Mouse (Mus musculus) spleen, embryonic (tissue): ENCODE measurements around the gene Iqch.

ENCODE experiments used
- CTCF ChIA-PET: fragments of 350-600 bp; sonication (Branson Sonifier 250); formaldehyde crosslinking; loops from one replicate; lab custom pipeline; 2022; lab: Charles Lee

Gene Iqch

DNA sequence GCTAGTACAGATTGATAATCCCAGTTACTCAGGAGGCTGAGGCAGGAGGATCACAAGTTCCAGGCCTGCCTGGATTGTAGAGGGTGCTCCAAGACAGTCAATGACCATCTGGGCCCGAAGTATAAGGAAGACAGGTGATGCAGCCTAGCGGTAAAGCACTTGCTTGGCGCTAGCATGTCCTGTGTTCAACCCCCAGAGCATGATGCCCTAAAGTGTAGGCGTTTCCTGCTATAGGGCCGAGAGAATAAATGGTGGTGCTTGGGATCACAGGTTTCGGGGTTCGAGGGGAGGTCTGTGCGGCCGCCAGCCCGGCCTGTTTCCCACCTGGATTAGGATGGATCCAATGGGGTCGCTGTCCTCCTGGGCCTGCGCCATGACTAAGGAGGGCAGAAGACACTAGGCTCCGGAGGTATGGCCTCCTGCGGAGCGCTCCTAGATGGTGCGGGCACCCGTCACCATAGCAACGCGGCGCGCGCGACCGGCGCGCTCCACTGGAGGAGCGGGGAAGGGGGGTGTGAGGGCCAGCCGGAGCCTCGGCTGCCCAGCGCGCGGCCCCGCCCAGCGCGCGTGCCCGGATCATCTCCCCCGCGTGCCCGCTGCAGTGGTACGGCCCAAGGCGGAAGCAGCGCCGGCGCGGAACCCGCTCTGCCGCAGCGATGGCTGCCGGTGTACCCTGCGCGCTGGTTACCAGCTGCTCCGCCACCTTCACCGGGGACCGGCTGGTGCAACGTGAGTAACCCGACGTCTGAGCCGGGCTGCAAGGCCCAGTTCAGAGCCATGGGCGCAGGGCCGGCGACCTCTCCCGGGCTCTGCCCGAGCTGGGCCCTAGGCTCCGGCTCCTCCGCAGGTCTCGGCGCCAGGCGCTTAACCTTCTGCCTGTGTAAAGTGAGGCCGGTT, at the start of gene Iqch, which contains the start of gene Aagab:
Gene Iqch, minus strand, starts transcription at position 451 of the 897 bp plus-strand sequence.
Gene Aagab, plus strand, starts transcription at position 618 of the 897 bp plus-strand sequence.
- CTCF ChIA-PET: interaction anchor here (0.6 to 0.7 kb wide), 2 partner anchors 462 to 1153 kb away, joined by 5 read pairs; no protein-coding TSS in a partner anchor

DNA sequence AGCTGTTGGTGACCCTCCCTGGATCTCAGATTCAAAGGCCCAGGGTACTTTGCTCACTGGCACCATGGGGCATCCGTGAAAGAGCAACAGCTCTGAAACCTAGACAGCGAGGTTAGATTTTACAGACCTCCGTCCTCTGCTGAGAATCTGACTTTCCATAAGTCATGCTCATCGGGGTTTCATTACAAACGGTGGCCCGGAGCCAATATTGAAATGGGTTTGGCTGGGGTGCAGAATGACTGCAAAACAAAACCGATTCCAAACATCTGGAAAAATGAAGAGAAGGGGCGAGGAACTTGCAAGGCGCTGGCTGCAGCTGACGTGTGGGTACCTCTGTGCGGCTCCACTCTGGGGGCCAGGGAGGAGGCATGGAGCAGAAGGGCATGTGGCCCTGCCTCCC, 49.3 kb upstream of the Iqch start:
- CTCF ChIA-PET: interaction anchor here (0.6 kb wide), 1 partner anchor 51 kb away, joined by 4 read pairs; no protein-coding TSS in a partner anchor

DNA sequence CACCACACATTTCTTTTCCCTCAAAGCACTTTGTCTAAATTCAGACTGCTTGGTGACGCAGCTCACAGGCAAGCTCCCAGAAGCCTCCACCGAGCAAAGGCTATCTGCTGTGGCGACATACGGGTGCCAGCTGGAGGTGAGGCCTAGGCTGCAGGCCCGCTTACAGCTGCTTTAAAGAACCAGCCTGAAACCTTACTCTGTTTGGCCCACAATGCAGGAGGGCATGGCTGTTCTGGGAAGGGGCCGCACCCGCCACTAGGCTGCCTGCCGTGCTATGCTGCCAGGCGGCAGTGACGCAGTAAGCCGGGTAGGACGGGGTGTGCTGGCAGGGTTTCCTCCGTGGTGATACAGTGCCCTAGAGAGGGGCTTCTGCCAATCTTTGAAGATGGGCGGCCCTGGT, 48.6 kb upstream of the Iqch start:
- CTCF ChIA-PET: no interaction called here

DNA sequence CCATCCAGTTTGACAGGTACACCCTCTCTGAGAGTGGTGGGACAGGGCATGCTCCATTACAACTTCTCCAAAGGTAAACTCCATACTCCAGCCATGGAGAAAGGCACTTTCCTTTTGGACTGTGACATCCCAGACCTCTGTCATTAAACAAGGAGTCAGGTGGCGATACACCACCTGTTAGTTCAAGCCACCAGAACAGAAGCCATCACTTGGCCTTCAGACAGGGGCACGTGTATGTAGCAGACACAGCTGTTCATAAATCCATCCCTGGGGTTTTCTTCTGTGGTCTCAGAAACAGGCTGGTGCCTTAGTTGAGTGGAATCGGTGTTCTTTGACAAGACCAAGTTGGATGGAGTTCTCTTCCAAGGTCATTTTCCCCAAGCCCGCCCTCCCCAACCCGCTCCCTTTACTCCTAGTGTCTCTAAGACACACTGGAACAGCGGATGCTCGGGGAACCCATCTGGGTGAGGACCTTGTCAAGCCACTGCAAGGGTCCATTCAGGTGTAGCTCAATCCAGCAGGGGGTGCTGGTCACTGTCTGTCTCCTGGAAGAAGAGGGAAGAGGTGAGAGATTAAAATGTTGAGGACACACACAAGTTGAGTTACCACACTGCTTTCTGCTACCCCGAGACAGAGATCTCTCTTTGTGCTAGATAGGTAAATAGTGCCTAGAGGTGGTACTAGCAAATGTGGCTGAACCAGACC, 47.7 kb upstream of the Iqch start:
- CTCF ChIA-PET: interaction anchor here (0.7 kb wide), 1 partner anchor 46 kb away, joined by 14 read pairs; no protein-coding TSS in a partner anchor

DNA sequence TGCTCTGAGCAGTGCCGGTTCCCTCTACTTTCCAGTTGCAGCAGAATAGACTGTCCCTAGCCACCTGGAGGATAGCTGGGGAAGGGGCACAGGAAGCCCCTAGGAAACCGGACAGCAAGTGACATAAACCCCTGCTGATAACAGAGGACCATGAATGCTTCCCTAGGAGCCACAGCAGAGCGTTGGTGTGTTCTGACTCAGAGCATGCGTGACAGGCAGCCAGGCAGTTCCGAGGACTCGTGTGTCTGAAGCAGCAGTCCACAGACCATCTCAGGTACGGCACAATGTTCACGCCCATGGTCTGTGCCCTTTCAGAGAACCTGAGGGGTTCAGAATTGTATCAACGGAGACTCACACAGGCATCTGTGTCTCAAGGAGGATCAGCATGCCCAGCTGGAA, 46.2 kb upstream of the Iqch start:
- CTCF ChIA-PET: no interaction called here

GRCm38 (mm10) chr9:63647581-63648519, 45.6 kb upstream of the Iqch start:
- CTCF ChIA-PET: no interaction called here

GRCm38 (mm10) chr9:63645084-63645483, 42.8 kb upstream of the Iqch start:
- CTCF ChIA-PET: no interaction called here

- CTCF ChIA-PET: no interaction called here
Observed at GRCm38 (mm10) chr9:63644011-63644410, 41.7 kb upstream of the Iqch start.

DNA sequence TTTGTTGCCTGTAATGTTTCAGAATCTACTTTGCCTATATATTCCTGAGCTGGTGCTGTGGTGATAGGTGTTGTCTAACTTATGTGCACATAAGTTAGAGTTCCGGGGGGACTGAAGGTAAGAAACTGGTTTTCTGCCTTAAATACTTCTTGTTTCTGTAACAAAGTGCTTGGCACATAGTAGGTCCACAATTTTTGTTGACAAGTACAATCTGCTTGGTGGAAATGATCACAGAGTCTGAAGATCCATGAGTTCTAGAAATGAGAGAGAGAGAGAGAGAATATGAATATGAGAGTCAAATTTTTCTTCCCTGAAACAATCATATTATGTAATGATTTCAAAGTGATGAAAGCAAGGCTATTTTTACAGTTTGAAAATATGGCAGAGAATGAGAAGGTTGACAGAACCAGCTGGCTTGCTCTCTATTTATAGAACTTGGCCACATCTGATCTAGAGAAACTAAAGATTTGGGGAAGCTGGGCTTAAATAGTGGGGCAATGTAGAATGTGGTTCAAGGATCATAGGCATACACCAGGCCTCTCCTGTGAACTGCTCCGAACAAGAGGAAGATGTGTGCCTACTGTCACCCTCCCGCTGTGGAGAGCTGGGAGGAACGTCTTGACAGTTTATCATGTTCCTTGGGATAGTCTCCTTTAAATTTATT, 39.8 kb upstream of the Iqch start:
- CTCF ChIA-PET: interaction anchor here (0.6 to 0.7 kb wide), 2 partner anchors 39 to 80 kb away, joined by 4 to 8 read pairs; no protein-coding TSS in a partner anchor

DNA sequence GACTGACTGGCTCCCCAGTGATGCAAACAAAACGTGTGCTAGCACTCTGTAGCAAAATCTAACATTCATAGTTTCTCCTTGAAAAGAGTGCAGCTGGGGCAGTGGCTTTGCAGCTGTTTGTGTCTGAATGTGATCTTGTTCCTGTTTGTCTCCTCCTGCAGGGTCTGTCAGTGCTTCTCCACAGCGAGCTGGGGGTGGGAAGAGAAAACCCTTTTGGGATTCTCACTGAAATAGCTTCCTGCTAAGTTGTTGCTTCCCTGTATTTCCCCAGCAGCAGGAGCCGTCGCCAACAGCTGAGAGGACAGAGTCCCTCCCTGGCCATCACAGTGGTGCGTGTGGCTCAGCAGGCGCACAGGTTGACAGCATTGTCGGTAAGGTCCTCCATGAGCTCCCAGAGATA, 33.8 kb upstream of the Iqch start:
- CTCF ChIA-PET: no interaction called here

DNA sequence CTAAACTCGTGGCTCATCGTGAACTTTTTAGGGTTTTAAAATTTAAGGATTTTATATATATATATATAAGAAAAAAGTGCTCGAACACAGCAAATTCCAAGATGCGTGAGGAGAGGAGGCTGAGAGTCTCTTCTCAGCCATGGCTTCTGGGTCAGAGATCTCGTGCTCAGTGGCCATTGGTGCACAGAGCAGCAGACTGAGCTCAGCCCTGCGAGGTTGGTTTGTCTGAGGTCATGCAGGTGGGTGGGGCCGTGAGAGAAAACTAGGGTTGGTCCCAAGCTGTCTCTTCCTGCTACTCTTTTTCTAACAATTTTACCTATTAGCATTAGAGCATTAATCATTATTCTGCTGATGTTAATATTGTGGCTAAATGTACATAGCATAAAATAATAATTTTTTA, 31.0 kb upstream of the Iqch start:
- CTCF ChIA-PET: no interaction called here

DNA sequence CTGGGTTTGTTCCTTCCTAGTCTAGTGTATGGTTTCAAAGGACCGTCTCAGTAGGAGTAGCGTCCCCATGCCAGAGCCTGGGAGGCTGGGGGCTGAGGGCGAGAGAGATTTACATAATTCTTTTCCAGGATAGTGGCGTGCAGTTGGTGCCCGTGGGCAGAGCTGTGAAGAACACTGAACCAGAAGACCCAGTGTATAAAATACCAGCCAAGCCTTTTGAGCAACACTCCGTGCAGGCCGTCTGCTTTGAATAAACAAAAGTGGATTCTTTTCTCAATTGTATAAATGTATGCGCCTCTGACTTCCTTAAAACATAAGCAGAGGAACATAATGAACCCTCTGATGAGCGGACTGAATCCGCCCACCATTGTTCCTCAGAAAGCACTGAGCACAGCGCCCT, 30.6 kb upstream of the Iqch start:
- CTCF ChIA-PET: no interaction called here

DNA sequence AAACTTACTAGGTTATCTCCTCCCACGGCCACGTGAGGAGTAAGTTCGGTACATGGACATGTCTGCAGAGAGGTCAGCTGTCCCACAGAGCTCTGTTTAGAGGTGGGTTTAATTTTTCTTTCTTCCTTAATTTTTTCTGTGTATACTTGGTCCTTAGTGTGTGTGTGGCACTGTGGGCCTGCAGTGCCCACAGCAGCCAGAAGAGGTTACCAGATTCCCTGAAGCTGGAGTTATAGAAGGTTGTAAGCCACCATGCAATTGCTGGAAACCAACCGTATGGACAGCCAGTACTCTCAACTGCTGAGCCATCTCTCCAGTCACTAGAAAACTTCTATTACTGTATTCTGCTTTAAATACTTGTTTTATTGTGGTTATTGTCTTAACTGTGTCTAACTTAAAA, 29.8 kb upstream of the Iqch start:
- CTCF ChIA-PET: no interaction called here

- CTCF ChIA-PET: no interaction called here
Observed at GRCm38 (mm10) chr9:63625090-63625756, 22.9 kb upstream of the Iqch start.

DNA sequence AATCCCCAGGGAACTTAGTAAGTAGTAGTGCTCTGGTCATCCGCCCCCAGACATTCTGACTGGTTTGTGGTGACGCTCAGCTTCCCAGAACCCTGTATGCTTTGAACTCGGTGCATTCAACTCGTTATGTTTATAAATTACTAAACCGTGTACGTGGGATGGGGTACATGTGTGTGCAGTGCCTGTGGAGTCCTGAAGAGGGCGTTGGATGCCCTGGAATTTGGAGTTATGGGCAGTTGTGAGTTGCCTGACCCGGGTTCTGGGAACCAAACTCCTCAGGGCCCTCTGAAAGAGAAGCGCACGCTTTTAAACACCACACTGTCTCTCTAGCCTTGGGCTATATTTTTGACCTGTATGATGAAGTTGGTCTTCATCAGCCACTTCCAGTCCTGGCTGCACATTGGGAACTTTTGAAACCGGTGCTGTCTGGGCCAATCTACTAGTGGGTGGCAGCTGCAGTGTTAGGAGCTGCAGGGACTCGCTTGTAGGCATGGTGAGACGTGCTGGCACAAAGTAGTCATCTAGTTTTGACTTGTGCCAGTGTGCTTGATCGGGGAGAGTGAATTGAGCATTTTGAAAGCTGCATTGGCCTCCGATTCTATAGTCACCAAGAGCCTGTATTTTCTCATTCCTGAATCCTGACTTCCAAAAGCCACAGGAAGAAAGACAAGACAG, 21.7 kb upstream of the Iqch start:
- CTCF ChIA-PET: no interaction called here

GRCm38 (mm10) chr9:63617967-63618366, 15.7 kb upstream of the Iqch start:
- CTCF ChIA-PET: no interaction called here

DNA sequence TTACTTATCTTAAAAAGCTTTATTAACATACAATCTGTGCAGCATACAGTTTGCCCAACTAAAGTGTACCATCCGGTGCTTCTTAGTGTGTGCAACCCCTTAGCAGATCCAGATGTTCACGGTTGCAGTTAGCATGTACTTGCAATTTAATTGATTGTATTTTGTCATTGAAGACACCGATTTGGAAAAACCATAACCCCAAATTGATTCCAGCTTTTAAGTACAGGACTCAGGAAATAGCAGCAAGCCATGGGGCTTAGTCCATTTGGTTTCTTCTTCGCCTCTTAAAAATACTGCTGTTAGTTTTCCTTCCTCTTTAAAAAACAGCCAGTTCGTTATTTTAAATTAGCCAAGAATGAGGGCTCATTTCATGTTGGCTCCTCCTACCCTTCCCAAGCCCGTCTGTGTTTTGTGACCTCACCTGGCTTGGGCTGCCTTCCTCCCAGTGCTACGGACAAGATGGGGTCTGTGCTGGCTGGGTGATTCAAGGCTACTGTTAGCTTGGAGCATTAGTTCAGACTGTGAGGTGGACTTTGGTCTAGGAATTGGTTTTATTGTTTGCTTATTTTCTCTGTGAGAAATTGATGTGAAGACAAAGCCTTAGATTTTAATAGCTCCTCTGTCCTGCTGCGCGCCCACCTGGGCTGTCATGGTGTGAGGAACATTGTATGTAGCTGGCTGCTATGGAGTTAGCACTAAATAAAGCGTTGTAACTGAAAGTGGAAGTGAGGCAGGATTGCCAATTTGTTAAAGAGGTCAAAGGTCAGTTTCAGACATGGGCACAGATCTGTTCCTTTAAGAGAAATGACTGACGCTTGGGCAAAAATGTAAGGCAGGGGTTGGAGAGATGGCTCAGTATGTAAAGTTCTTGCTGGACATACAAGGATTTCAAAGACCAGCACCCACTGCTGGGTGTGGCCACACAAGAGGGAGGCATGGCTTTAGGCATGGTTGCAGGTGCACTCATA, 12.0 kb upstream of the Iqch start:
- CTCF ChIA-PET: no interaction called here

DNA sequence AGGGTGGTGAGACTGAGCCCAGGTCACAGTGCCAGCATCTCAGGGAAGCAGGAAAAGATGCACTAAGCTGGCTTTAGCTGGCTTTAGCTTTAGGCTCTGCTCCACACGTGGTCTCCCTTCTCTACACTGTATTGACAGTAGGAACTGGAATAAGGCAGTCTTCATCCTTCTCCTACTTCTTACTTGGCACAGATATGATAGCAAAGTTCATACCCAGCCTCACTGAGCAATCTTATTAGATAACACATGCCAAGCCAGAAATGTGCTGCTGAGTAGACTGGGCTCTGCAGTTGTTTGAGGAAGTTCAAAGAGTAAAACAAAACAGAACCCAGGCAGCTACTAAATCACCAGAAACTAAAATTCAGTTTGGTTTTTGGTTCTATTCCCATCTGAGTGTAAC, 11.3 kb upstream of the Iqch start:
- CTCF ChIA-PET: interaction anchor here (0.6 kb wide), 1 partner anchor 92 kb away, joined by 3 read pairs; no protein-coding TSS in a partner anchor
